In genomic region chr12:36289634-36290033, GRCm38 (mm10) we compare ENCODE assay signal across 26 mouse cellular contexts. TPM values are rescaled to one million over a fixed set of nuclear protein-coding genes. Genes with fewer than 3 reads are reported as not detected.
DNase-seq lines count a peak whose midpoint lies in the region; TF ChIP-seq lines count a peak whose summit lies in the region.
"Had no signal": no experiment of that assay in that cellular context is flagged by ENCODE, and none has a peak within 500 bp of the region (broad histone marks: within the 10 kb centered on the region; RNA-seq: fewer than 3 reads in every experiment).

No protein-coding gene starts in this region.

- DNase-seq in cerebellum, adult 2 months = peak; percentile 47 to 76
- DNase-seq in cerebellum, adult 8-10 months = no peak
- peak in 1 of 2 experiments; percentile 29 for DNase-seq in heart, adult 2 months
- no peak for DNase-seq in heart, postnatal 4 days
- peak; percentile 49 for DNase-seq in brain, adult 2 months (ENCODE audit: low read depth, low spot score)
- DNase-seq in gastrocnemius, adult 2 months = peak; percentile 67
- no peak for DNase-seq in testis, postnatal 14 days (ENCODE audit: low spot score)
- no peak for DNase-seq in lung, postnatal 10 days
- DNase-seq: adrenal gland, adult 2 months; layer of hippocampus, postnatal 36 days; lung, embryonic 14.5 days; spleen, adult 18-20 months; thymus, adult 2 months had no signal

- intact Hi-C loops in heart, adult 2 months (cut with DNase I) = no loop called here
- intact Hi-C loops in gastrocnemius, adult 2 months (cut with DNase I) = no loop called here

- H3K4me1 ChIP-seq in cerebellum, adult 2 months (ENCODE audit: control insufficient read depth, insufficient read depth, low read length) = no peaks in the 10 kb centered on the region
- no peaks in the 10 kb centered on the region for H3K4me1 ChIP-seq in heart, adult 2 months (ENCODE audit: control insufficient read depth, insufficient read depth, low read length)
- H3K4me1 ChIP-seq: liver, embryonic 12.5 days; midbrain, embryonic 12.5 days had no signal

- H3K9ac ChIP-seq in heart, adult 2 months (ENCODE audit: low read depth, low read length) = no peak overlapping the region
- H3K9ac ChIP-seq: liver, embryonic 12.5 days; lung, embryonic 14.5 days; midbrain, embryonic 12.5 days had no signal

- TF ChIP-seq EP300 in heart, adult 2 months (IDR thresholded peaks at IDR 0.05; ENCODE audit: insufficient read depth, low read depth, low read length) = 0 out of 2 replicates have a peak, but pooled peaks have one; percentile 37

- WGBS in cerebellum, adult 2 months = 7% methylated on average over 8 of the region's 8 CpGs
- 67% methylated on average over 8 of the region's 8 CpGs for WGBS in heart, adult 2 months

- no peak overlapping the region for H3K4me3 ChIP-seq in cerebellum, adult 2 months (replicated peaks; ENCODE audit: insufficient read depth, low read depth, low read length)
- H3K4me3 ChIP-seq in heart, adult 2 months = no peak overlapping the region
- H3K4me3 ChIP-seq in gastrocnemius, adult 2 months = no peak overlapping the region
- H3K4me3 ChIP-seq: liver, embryonic 12.5 days; midbrain, embryonic 12.5 days had no signal

- no peak overlapping the region for H3K27ac ChIP-seq in cerebellum, adult 2 months (ENCODE audit: insufficient read depth, low read length)
- H3K27ac ChIP-seq in heart, adult 2 months = no peak overlapping the region
- H3K27ac ChIP-seq in gastrocnemius, adult 2 months = no peak overlapping the region
- H3K27ac ChIP-seq: liver, embryonic 12.5 days; macrophage; midbrain, embryonic 12.5 days had no signal

- no peak for TF ChIP-seq POLR2A in cerebellum, adult 2 months (IDR thresholded peaks at IDR 0.05; ENCODE audit: borderline replicate concordance, insufficient read depth, low read length)
- no peak for TF ChIP-seq POLR2A in heart, adult 2 months (IDR thresholded peaks at IDR 0.05; ENCODE audit: insufficient read depth, low read depth, low read length)

- no peaks in the 10 kb centered on the region for H3K36me3 ChIP-seq in heart, adult 2 months (ENCODE audit: control insufficient read depth, insufficient read depth, low read length)
- H3K36me3 ChIP-seq: liver, embryonic 12.5 days; midbrain, embryonic 12.5 days had no signal

- no peaks in the 10 kb centered on the region for H3K79me2 ChIP-seq in heart, adult 2 months (replicated peaks; ENCODE audit: control insufficient read depth, insufficient read depth, low read length)

- no peak for TF ChIP-seq CTCF in cerebellum, adult 2 months (IDR thresholded peaks at IDR 0.05; ENCODE audit: borderline replicate concordance, insufficient read depth, low read depth, low read length)
- TF ChIP-seq CTCF in heart, adult 2 months (IDR thresholded peaks at IDR 0.05) = no peak
- TF ChIP-seq CTCF in gastrocnemius, adult 2 months (IDR thresholded peaks at IDR 0.05) = no peak

- H3K27me3 ChIP-seq in cerebellum, adult 2 months (ENCODE audit: control insufficient read depth, insufficient read depth, low read length) = no peaks in the 10 kb centered on the region
- no peaks in the 10 kb centered on the region for H3K27me3 ChIP-seq in heart, adult 2 months (ENCODE audit: control insufficient read depth, insufficient read depth, low read length)
- H3K27me3 ChIP-seq: CH12.LX; liver, embryonic 12.5 days; midbrain, embryonic 12.5 days had no signal

RNA-seq across cellular contexts. Expression of gene Sostdc1, which starts 24.3 kb away (rescaled TPM):
- polyA plus RNA-seq in cerebellum, adult 2 months (2012; rRNA removed) = 2.3 and 7.5 TPM in 2 replicates
- total RNA-seq in heart, adult 2 months (2021) = under 1 TPM; 0.27 to 0.31 TPM
- polyA plus RNA-seq in heart, adult 2 months (2012; rRNA removed) = 0.49 and 0.73 TPM in 2 replicates
- total RNA-seq in heart, postnatal 4 days (2021) = under 1 TPM; 0.38 to 0.41 TPM
- under 1 TPM; 0.13 to 0.20 TPM for total RNA-seq in gastrocnemius, adult 2 months (2021)
- total RNA-seq: CH12.LX; common myeloid progenitor, adult 5-6 weeks; hematopoietic stem cell, adult 5-6 weeks had no signal
- polyA plus RNA-seq: macrophage had no signal

RNA-seq across cellular contexts. Expression of gene Lrrc72, which starts 36.4 kb away (rescaled TPM):
- not detected in 2 replicates for polyA plus RNA-seq in cerebellum, adult 2 months (2012; rRNA removed)
- total RNA-seq in heart, adult 2 months (2021) = not detected
- polyA plus RNA-seq in heart, adult 2 months (2012; rRNA removed) = not detected in 2 replicates
- total RNA-seq in heart, postnatal 4 days (2021) = not detected
- total RNA-seq in gastrocnemius, adult 2 months (2021) = not detected
- total RNA-seq: adrenal gland, adult 2 months; CH12.LX; common myeloid progenitor, adult 5-6 weeks; hematopoietic stem cell, adult 5-6 weeks; layer of hippocampus, postnatal 36 days; left cerebral cortex, postnatal 36 days had no signal
- polyA plus RNA-seq: adrenal gland, adult 2 months; embryonic facial prominence, embryonic 11.5 days; heart, embryonic 14.5 days; intestine, embryonic 14.5 days; kidney, embryonic 14.5 days; large intestine, adult 2 months; liver, embryonic 12.5 days; lung, embryonic 14.5 days; macrophage; midbrain, embryonic 12.5 days; stomach, embryonic 14.5 days; thymus, adult 2 months had no signal

Comparison
In these comparisons a context has a peak if more than half of its experiments do, and no peak if none do; other contexts are left out.
1. DNase-seq: peak in cerebellum, adult 2 months (2 of 2), brain, adult 2 months (single experiment) and gastrocnemius, adult 2 months (single experiment); none in cerebellum, adult 8-10 months (single experiment), heart, postnatal 4 days (single experiment), testis, postnatal 14 days (single experiment) and lung, postnatal 10 days (single experiment).